Mouse (Mus musculus): ENCODE measurements around the gene Vasp. TPM values are rescaled to one million over a fixed set of nuclear protein-coding genes. Genes with fewer than 3 reads are reported as not detected.

Gene Vasp
- polyA plus RNA-seq, 1 experiment from 2014 or later, result 85.9 TPM

- no peaks in the 10 kb centered on the region; the same call in 1 of the 2 replicates for H3K9me3 ChIP-seq (ENCODE audit: control insufficient read depth, low read length)
- H3K9ac ChIP-seq (ENCODE audit: low read depth, low read length), result no peak overlapping the region
- no peak overlapping the region for H3K4me3 ChIP-seq (ENCODE audit: low read depth, low read length)
- H3K4me2 ChIP-seq, result no peak overlapping the region
- no peak overlapping the region for H3K27ac ChIP-seq (ENCODE audit: low read depth, low read length)
- DNase-seq (ENCODE audit: low spot score) (no peak), ATAC-seq (replicated peaks; ENCODE audit: low FRiP score) (no peak)
- H3K4me1 ChIP-seq (replicated peaks; ENCODE audit: control insufficient read depth, insufficient read depth, low read length), result no peaks in the 10 kb centered on the region
- WGBS, result 53% methylated on average over 7 of the region's 7 CpGs
- H3K27me3 ChIP-seq (replicated peaks; ENCODE audit: control insufficient read depth, insufficient read depth, low read length), result peaks cover 14% of the 10 kb centered on the region
- peaks cover 3% of the 10 kb centered on the region; the same call in 1 of the 2 replicates for H3K36me3 ChIP-seq (ENCODE audit: control insufficient read depth, insufficient read depth, low read length)
These were observed 62.6 kb downstream of the Vasp start for GRCm38 (mm10) chr7:19208944-19209472.

DNA sequence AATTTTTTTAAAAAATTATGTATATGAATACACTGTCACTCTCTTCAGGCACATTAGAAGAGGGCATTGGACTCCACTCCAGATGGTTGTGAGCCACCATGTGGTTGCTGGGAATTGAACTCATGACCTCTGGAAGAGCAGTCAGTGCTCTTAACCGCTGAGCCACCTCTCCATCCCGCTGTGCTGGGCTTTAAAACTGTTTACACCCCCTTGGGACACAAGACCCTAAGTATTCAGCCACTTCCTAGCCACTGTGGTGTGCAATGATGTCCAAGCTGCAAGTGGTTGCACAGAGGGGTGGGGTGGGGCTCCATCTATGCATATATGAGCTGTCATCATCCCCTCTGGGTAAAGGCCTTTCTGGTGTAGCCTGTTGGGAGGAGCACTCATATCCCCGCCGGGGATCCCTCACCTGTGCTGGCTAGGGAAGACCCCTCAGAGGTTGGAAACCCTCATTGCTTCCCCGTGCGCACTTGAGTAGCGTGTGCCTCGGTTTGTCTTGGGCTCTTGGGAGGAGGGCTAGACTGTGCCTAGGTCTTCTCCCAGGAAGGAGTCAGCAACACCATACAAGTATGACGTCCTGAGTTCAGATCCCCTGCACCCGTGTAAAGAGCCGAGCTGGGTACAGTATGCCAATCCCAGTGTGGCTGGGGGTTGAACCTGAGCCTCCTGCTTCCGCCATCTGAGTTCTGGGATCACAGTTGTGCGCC lies 63.3 kb downstream of the Vasp start:
- ATAC-seq (replicated peaks; ENCODE audit: low FRiP score) (no peak), DNase-seq (ENCODE audit: low spot score) (no peak)
- Histone ChIP-seq H3K9me3 (ENCODE audit: control insufficient read depth, low read length) (no peaks in the 10 kb centered on the region; the same call in 1 of the 2 replicates), H3K4me1 (replicated peaks; ENCODE audit: control insufficient read depth, insufficient read depth, low read length) (no peaks in the 10 kb centered on the region), H3K9ac (ENCODE audit: low read depth, low read length) (no peak overlapping the region), H3K27me3 (replicated peaks; ENCODE audit: control insufficient read depth, insufficient read depth, low read length) (peaks cover 13% of the 10 kb centered on the region), H3K4me3 (ENCODE audit: low read depth, low read length) (no peak overlapping the region), H3K4me2 (no peak overlapping the region), H3K27ac (ENCODE audit: low read depth, low read length) (no peak overlapping the region), H3K36me3 (ENCODE audit: control insufficient read depth, insufficient read depth, low read length) (peaks cover 5% of the 10 kb centered on the region; the same call in 1 of the 2 replicates)
- 77% methylated on average over 13 of the region's 13 CpGs for WGBS

Other genes with a start within 250 kb of the Vasp start
- 29.7 and 32.0 TPM in 2 replicates for gene Foxa3, start 248.3 kb downstream of the Vasp start, polyA plus RNA-seq (2014; fragmentation: Nextera tagmentation; extraction: Ambion mirVana)
- 26.3 and 28.4 TPM in 2 replicates for gene Sympk, start 247.4 kb downstream of the Vasp start, polyA plus RNA-seq (2014; fragmentation: Nextera tagmentation; extraction: Ambion mirVana)
- not detected in 2 replicates for gene Rsph6a, start 217.1 kb downstream of the Vasp start, polyA plus RNA-seq (2014; fragmentation: Nextera tagmentation; extraction: Ambion mirVana)
- gene Dmwd, start 195.6 kb downstream of the Vasp start, polyA plus RNA-seq (2014; fragmentation: Nextera tagmentation; extraction: Ambion mirVana), result 10.2 and 12.8 TPM in 2 replicates
- 12.4 and 13.9 TPM in 2 replicates for gene Dmpk, start 188.0 kb downstream of the Vasp start, polyA plus RNA-seq (2014; fragmentation: Nextera tagmentation; extraction: Ambion mirVana)
- 3.7 and 4.3 TPM in 2 replicates for gene Six5, start 177.2 kb downstream of the Vasp start, polyA plus RNA-seq (2014; fragmentation: Nextera tagmentation; extraction: Ambion mirVana)
- 1.2 and 1.9 TPM in 2 replicates for gene Gm4969, start 153.4 kb downstream of the Vasp start, polyA plus RNA-seq (2014; fragmentation: Nextera tagmentation; extraction: Ambion mirVana)
- 9.9 TPM in 2 replicates for gene Fbxo46, start 152.0 kb downstream of the Vasp start, polyA plus RNA-seq (2014; fragmentation: Nextera tagmentation; extraction: Ambion mirVana)
- 7.5 and 9.5 TPM in 2 replicates for gene Qpctl, start 122.5 kb downstream of the Vasp start, polyA plus RNA-seq (2014; fragmentation: Nextera tagmentation; extraction: Ambion mirVana)
- gene Snrpd2, start 122.1 kb downstream of the Vasp start, polyA plus RNA-seq (2014; fragmentation: Nextera tagmentation; extraction: Ambion mirVana), result 140 and 158 TPM in 2 replicates
- gene Gipr, start 105.7 kb downstream of the Vasp start, polyA plus RNA-seq (2014; fragmentation: Nextera tagmentation; extraction: Ambion mirVana), result 0.69 and 0.73 TPM in 2 replicates
- gene Eml2, start 95.4 kb downstream of the Vasp start, polyA plus RNA-seq (2014; fragmentation: Nextera tagmentation; extraction: Ambion mirVana), result 2.7 and 3.8 TPM in 2 replicates
- 1.4 and 1.9 TPM in 2 replicates for gene Gpr4, start 59.3 kb downstream of the Vasp start, polyA plus RNA-seq (2014; fragmentation: Nextera tagmentation; extraction: Ambion mirVana)
- gene Opa3, start 43.5 kb downstream of the Vasp start, polyA plus RNA-seq (2014; fragmentation: Nextera tagmentation; extraction: Ambion mirVana), result 31.6 and 33.9 TPM in 2 replicates
- gene Ppm1n, start 8.2 kb upstream of the Vasp start, polyA plus RNA-seq (2014; fragmentation: Nextera tagmentation; extraction: Ambion mirVana), result not detected in 2 replicates
- gene Rtn2, start 10.8 kb upstream of the Vasp start, polyA plus RNA-seq (2014; fragmentation: Nextera tagmentation; extraction: Ambion mirVana), result 8.2 and 11.1 TPM in 2 replicates
- 0.07 TPM in 1 of 2 replicates, not detected in the other for gene Fosb, start 38.2 kb upstream of the Vasp start, polyA plus RNA-seq (2014; fragmentation: Nextera tagmentation; extraction: Ambion mirVana)
- gene Ercc1, start 73.0 kb upstream of the Vasp start, polyA plus RNA-seq (2014; fragmentation: Nextera tagmentation; extraction: Ambion mirVana), result 46.4 and 46.8 TPM in 2 replicates
- gene Cd3eap, start 87.7 kb upstream of the Vasp start, polyA plus RNA-seq (2014; fragmentation: Nextera tagmentation; extraction: Ambion mirVana), result 28.7 and 30.2 TPM in 2 replicates
- 3.9 and 4.2 TPM in 2 replicates for gene Ppp1r13l, start 87.9 kb upstream of the Vasp start, polyA plus RNA-seq (2014; fragmentation: Nextera tagmentation; extraction: Ambion mirVana)
- 14.0 and 15.6 TPM in 2 replicates for gene Ercc2, start 110.2 kb upstream of the Vasp start, polyA plus RNA-seq (2014; fragmentation: Nextera tagmentation; extraction: Ambion mirVana)
- 0.71 and 0.99 TPM in 2 replicates for gene Klc3, start 132.3 kb upstream of the Vasp start, polyA plus RNA-seq (2014; fragmentation: Nextera tagmentation; extraction: Ambion mirVana)
- gene Ckm, start 133.0 kb upstream of the Vasp start, polyA plus RNA-seq (2014; fragmentation: Nextera tagmentation; extraction: Ambion mirVana), result 0.34 and 0.40 TPM in 2 replicates
- gene Mark4, start 187.0 kb upstream of the Vasp start, polyA plus RNA-seq (2014; fragmentation: Nextera tagmentation; extraction: Ambion mirVana), result 6.7 and 7.7 TPM in 2 replicates
- 4.3 and 5.6 TPM in 2 replicates for gene Exoc3l2, start 191.5 kb upstream of the Vasp start, polyA plus RNA-seq (2014; fragmentation: Nextera tagmentation; extraction: Ambion mirVana)
- gene Bloc1s3, start 236.6 kb upstream of the Vasp start, polyA plus RNA-seq (2014; fragmentation: Nextera tagmentation; extraction: Ambion mirVana), result 2.0 and 2.1 TPM in 2 replicates
- gene Trappc6a, start 236.6 kb upstream of the Vasp start, polyA plus RNA-seq (2014; fragmentation: Nextera tagmentation; extraction: Ambion mirVana), result 97.4 and 108 TPM in 2 replicates
- gene Nkpd1, start 246.0 kb upstream of the Vasp start, polyA plus RNA-seq (2014; fragmentation: Nextera tagmentation; extraction: Ambion mirVana), result not detected in 2 replicates

Data from liver, embryonic 11.5 days (tissue).